Mouse (Mus musculus): ENCODE measurements around the gene Dpep3.

Dpep3 gene

DNA sequence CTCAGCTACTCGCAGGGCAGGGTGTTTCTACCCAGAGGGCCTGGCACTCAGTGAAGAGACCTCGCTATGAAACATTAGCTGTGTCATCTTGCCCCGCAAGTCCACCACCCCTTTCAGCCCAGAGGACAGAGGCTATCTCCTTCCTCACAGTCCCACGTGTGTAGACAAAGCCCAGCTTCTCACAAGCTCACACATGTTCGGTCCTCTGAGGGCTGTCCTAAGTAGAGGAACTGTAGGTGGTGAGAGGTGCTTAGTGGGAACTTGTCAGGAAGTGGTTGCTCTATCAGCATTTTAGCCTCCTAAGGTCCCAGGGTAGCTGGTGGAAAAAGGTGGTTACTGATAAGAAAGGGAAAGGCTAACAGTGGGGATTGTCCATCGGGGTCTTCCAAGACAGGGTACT lies 44.1 kb downstream of the Dpep3 start:
- DNase-seq, result no peak

DNA sequence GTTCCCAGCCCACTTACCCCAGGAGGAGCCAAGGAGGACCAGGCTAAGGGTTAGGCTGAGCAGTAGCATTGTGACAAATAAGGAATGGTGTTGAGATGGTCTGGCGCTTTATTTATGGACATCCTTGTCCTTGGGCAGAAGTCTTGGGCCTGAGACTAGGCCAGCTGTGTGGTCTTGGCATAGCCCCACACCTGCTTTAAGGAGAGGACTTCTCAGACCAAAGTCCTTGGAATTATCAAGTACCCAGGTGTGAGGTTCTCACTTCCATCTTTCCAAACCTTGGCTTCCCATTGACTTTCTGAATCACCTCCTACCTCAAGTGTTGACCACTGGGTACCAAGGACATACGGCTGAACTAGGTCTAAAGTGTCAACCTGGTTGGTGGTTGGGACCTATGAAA lies 45.5 kb downstream of the Dpep3 start, which contains the start of gene Ctrl:
Ctrl (minus strand) TSS at position 101 of the 400 bp plus-strand sequence.
- no peak for DNase-seq

DNA sequence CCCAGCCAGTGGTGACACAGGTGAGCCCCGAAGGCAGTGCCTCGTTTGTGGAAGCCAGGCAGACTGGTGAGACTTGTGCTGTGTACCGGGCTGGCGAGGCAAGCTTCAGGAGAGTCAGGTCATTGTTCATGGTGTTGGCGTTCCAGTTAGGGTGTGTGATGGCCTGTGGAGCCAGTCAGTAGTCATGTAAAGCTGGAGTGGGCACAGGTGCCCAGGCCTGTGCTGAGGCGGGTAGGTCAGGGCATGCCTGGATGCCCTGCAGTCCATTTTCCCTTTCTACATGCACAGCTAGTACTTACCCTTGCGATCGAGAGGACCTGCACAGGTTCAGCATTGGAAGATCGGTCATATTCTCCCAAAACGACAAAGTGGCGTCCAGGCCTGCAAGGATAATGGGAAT lies 46.7 kb downstream of the Dpep3 start:
- no peak for DNase-seq

DNA sequence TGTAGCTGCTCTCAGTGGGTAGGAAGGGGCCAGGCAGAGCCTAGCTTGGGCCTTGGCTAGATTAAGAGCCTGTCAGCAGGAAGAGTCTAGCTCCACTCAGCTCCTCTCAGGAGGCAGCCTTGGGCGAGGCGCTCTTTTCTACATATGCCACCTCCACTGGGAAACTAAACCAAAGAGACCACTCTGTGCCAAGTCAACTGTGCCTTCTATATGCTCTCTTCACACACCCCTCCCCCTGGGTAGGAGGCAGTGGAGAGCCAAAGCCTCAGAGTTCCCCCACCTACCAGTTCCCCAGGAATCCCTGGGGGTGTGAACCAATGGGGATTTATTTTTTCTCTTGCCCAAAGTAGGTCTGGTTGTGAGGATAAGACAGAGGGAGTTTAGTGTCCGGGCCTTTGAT lies 48.0 kb downstream of the Dpep3 start:
- no peak for DNase-seq

DNA sequence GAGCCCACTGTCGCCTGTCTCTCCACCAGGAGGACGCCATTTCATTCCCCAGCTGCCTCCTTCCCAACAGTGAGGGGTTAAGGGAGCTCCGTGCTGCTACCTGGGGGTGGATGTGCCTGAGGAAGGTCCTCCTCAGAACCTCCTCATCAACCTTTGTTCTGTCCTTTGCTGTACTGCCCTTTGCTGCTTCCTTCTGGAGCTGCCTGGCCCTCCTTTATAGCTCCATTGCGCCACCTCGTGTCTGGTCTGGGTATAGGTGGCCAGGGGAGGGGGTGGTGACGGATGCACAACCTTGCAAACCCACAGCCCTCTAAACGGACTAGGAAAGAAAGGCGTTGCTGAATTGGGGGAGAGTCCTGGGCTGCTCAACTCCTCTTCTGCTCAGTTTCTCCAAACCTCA lies 48.6 kb downstream of the Dpep3 start:
- peak; percentile 92 for DNase-seq

DNA sequence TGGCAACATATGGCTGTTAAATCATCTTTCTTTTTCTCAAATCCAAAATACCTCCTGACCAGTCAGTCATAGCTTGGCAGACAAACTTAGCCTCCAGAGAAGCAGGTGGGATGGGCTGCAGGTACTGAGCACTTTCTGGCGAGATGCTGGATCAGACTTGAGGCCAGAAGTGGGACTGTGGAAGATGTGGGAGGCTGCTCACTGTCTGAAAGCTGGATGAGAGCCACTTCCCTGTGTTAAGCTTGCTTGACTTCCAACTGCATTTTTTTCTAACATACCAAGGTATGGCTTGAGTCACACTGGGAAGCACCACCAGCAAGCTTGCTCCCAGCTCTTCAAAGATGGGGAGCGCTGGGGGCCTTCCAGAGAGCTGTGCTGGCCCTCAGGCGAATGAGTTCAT lies 54.1 kb downstream of the Dpep3 start:
- DNase-seq, result no peak
